Mouse (Mus musculus) megakaryocyte, embryonic 14.5 days (primary cell): Measurements from ENCODE around the gene Tmem80. TPM values are rescaled to one million over a fixed set of nuclear protein-coding genes. Genes with fewer than 3 reads are reported as not detected.

Experiments
- H3K27me3 ChIP-seq: replicated peaks from 2 replicates; pipeline ENCODE3; 2012; ENCODE audit warnings: inconsistent platforms
- H3K36me3 ChIP-seq: replicated peaks from 2 replicates; pipeline ENCODE3; 2012; ENCODE audit warnings: low read length, inconsistent platforms, mixed read lengths
- H3K4me1 ChIP-seq: 2 replicates; pipeline ENCODE4 v1.6.1; 2012; ENCODE audit warnings: inconsistent platforms
- H3K4me3 ChIP-seq: replicated peaks from 2 replicates; pipeline ENCODE3; 2012; ENCODE audit warnings: moderate library complexity, mild to moderate bottlenecking, inconsistent platforms
- H3K9me3 ChIP-seq: 2 replicates; pipeline ENCODE4 v1.6.1; 2012; ENCODE audit warnings: inconsistent platforms
- FLI1 ChIP-seq: IDR thresholded peaks from 2 replicates; pipeline ENCODE4 v1.6.1; 2012; ENCODE audit warnings: low read length, inconsistent platforms, mixed read lengths
- GATA1 ChIP-seq: IDR thresholded peaks from 3 replicates; pipeline ENCODE4 v1.6.1; 2012; ENCODE audit warnings: mixed read lengths, low read length, inconsistent platforms, borderline replicate concordance
- polyA plus RNA-seq: library from polyadenylated mRNA; stranded (reverse); fragments of >175 nt; gene quantifications from 2 replicates; pipeline ENCODE4 v1.2.3, GENCODE M21; 2012; ENCODE audit warnings: low replicate concordance; ENCODE audit not compliant: insufficient read depth

Tmem80 gene
- polyA plus RNA-seq, 1 experiment: 12.3 TPM

- no peak overlapping the region for H3K4me3 ChIP-seq
- H3K4me1 ChIP-seq: peaks cover 18% of the 10 kb centered on the region
- H3K27me3 ChIP-seq: no peaks in the 10 kb centered on the region
- no peaks in the 10 kb centered on the region for H3K9me3 ChIP-seq
- TF ChIP-seq FLI1: no peak
- no peak for TF ChIP-seq GATA1
- H3K36me3 ChIP-seq: peaks cover 98% of the 10 kb centered on the region
Measured at GRCm38 (mm10) chr7:141319446-141319845, 8.1 kb upstream of the Tmem80 start.

- Histone ChIP-seq H3K4me3 (no peak overlapping the region), H3K36me3 (peaks cover 51% of the 10 kb centered on the region), H3K9me3 (no peaks in the 10 kb centered on the region), H3K4me1 (peaks cover 53% of the 10 kb centered on the region), H3K27me3 (peaks cover 4% of the 10 kb centered on the region)
- TF ChIP-seq GATA1: no peak
- no peak for TF ChIP-seq FLI1
Measured at GRCm38 (mm10) chr7:141324686-141325085, 2.9 kb upstream of the Tmem80 start.

GRCm38 (mm10) chr7:141326546-141327446, 743 bp upstream of the Tmem80 start:
- Histone ChIP-seq H3K36me3 (peaks cover 30% of the 10 kb centered on the region), H3K4me3 (peak overlapping the region; percentile 97), H3K27me3 (peaks cover 4% of the 10 kb centered on the region), H3K9me3 (no peaks in the 10 kb centered on the region), H3K4me1 (peaks cover 54% of the 10 kb centered on the region)
- TF ChIP-seq GATA1 (no peak), FLI1 (no peak)

GRCm38 (mm10) chr7:141328373-141328990, 943 bp downstream of the Tmem80 start:
- TF ChIP-seq FLI1 (no peak), GATA1 (no peak)
- H3K4me1 ChIP-seq: peaks cover 40% of the 10 kb centered on the region
- H3K9me3 ChIP-seq: no peaks in the 10 kb centered on the region
- H3K27me3 ChIP-seq: peaks cover 4% of the 10 kb centered on the region
- peak overlapping the region; percentile 97 for H3K4me3 ChIP-seq
- H3K36me3 ChIP-seq: peaks cover 28% of the 10 kb centered on the region

GRCm38 (mm10) chr7:141330706-141331105, 3.2 kb downstream of the Tmem80 start:
- TF ChIP-seq GATA1: no peak
- Histone ChIP-seq H3K9me3 (no peaks in the 10 kb centered on the region), H3K27me3 (peaks cover 4% of the 10 kb centered on the region), H3K4me3 (no peak overlapping the region), H3K4me1 (peaks cover 32% of the 10 kb centered on the region), H3K36me3 (peaks cover 37% of the 10 kb centered on the region)

- no peak for TF ChIP-seq FLI1
- TF ChIP-seq GATA1: no peak
- no peaks in the 10 kb centered on the region for H3K9me3 ChIP-seq
- no peak overlapping the region for H3K4me3 ChIP-seq
- peaks cover under 1% of the 10 kb centered on the region for H3K27me3 ChIP-seq
- peaks cover 21% of the 10 kb centered on the region for H3K4me1 ChIP-seq
- H3K36me3 ChIP-seq: peaks cover 47% of the 10 kb centered on the region
Measured at GRCm38 (mm10) chr7:141331990-141332389, 4.5 kb downstream of the Tmem80 start.

- H3K36me3 ChIP-seq: peaks cover 51% of the 10 kb centered on the region
- H3K9me3 ChIP-seq: no peaks in the 10 kb centered on the region
- no peak overlapping the region for H3K4me3 ChIP-seq
- TF ChIP-seq GATA1 (no peak), FLI1 (no peak)
- peaks cover 16% of the 10 kb centered on the region for H3K27me3 ChIP-seq
- H3K4me1 ChIP-seq: peaks cover 17% of the 10 kb centered on the region
Measured at GRCm38 (mm10) chr7:141335044-141335579, 7.6 kb downstream of the Tmem80 start.

- H3K4me1 ChIP-seq: peaks cover 17% of the 10 kb centered on the region
- no peak overlapping the region for H3K4me3 ChIP-seq
- peaks cover 51% of the 10 kb centered on the region for H3K36me3 ChIP-seq
- TF ChIP-seq GATA1 (no peak), FLI1 (no peak)
- no peaks in the 10 kb centered on the region for H3K9me3 ChIP-seq
- peaks cover 21% of the 10 kb centered on the region for H3K27me3 ChIP-seq
Measured at GRCm38 (mm10) chr7:141335682-141336081, 8.1 kb downstream of the Tmem80 start.

GRCm38 (mm10) chr7:141336296-141336695, 8.8 kb downstream of the Tmem80 start:
- TF ChIP-seq FLI1 (no peak), GATA1 (no peak)
- peaks cover 17% of the 10 kb centered on the region for H3K4me1 ChIP-seq

More at GRCm38 (mm10) chr7:141336296-141336695, 8.8 kb downstream of the Tmem80 start:
- Histone ChIP-seq H3K36me3 (peaks cover 51% of the 10 kb centered on the region), H3K4me3 (no peak overlapping the region), H3K9me3 (no peaks in the 10 kb centered on the region), H3K27me3 (peaks cover 24% of the 10 kb centered on the region)
